Mouse (Mus musculus) layer of hippocampus, adult 2 months (tissue): Measurements from ENCODE around the gene Wdr90. TPM values are rescaled to one million over a fixed set of nuclear protein-coding genes. Genes with fewer than 3 reads are reported as not detected.

Experiments
- DNase-seq, 2 experiments: peaks; one replicate each; pipeline ENCODE4 v3.0.0; 2022; ENCODE audit warnings: low spot score in 2 of 2
- H3K27ac ChIP-seq: fragments of 200-600 bp; 2 replicates; pipeline ENCODE4 v1.8.1; 2022
- H3K4me3 ChIP-seq: fragments of 200-600 bp; 2 replicates; pipeline ENCODE4 v1.8.1; 2022; ENCODE audit warnings: mild to moderate bottlenecking
- CTCF ChIP-seq: fragments of 200-600 bp; conservative IDR thresholded peaks from 2 replicates; pipeline ENCODE4 v1.8.1; 2022; ENCODE audit warnings: antibody characterized with exemption, mild to moderate bottlenecking, moderate library complexity
- total RNA-seq, 2 experiments: library from RNA; stranded (reverse); gene quantifications; 2 replicates each; pipeline ENCODE4 v1.2.3; 2021

Wdr90 gene
- total RNA-seq, 2 experiments from 2014 or later = 21.7 to 24.6 TPM

DNA sequence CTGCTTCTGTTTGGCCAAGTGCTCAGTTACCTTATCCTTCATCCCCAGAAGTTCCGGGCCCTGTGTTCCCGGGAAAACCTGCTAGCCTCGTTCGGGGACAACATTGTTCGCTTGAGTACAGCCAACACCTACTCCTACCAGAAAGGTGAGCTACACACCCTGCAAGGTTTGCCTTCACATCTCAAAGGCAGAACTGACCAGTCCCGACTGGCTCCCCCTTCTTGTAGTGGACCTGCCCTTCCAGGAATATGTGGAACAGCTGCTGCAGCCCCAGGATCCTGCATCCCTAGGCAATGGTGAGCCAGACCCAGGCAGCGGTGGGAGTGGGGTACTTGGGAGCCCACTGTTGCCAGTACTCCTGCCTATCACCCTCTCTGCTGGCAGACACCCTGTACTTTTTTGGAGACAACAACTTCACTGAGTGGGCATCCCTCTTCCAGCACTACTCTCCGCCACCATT is 31.7 kb downstream of the Wdr90 start:
- H3K4me3 ChIP-seq = peak overlapping the region; percentile 82
- peak overlapping the region; percentile 93 for H3K27ac ChIP-seq

DNA sequence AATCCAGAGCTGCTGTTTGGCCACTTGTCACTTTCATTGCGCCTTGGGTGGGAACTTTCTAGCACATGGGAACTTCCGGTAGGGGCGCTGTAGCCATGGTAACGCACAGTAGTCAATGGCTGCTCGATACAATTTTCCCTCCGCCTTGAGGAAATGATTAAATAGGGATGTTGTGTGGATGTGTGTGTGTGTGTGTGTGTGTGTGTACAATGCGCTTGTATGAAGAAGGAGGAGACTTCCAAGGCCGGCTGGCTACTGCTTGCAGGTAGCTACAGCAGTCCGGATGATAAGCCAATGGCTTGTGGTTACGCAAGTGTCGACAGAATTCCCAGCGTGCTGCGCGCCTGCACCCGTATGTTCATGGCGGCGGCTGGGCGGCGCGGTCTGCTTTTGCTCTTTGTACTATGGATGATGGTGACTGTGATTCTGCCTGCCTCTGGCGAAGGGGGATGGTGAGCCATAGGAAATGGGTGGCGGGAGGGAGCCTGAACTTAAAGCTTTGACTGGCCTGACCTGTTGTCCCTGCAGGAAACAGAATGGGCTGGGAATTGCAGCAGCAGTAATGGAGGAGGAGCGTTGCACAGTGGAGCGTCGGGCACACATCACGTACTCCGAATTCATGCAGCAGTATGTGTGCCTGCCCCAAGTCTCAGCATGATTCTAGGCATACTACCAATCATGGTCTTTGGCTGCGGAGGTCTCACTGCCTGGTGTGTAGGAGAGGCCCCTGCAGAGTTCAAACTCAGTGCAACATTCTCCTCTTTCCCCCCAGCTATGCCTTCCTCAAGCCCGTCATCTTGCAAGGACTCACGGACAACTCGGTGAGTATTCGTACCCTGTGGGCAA is 32.4 kb downstream of the Wdr90 start, which contains the start of gene Jmjd8:
Jmjd8 (plus strand) TSS at position 156 of the 846 bp plus-strand sequence.
- Histone ChIP-seq H3K27ac (peak within 1 kb of the TSS; percentile 93), H3K4me3 (peak within 1 kb of the TSS; percentile 82)
- TF ChIP-seq CTCF = peak; percentile 71
- DNase-seq = peak; percentile 79 to 81

More for the DNA sequence above, 31.7 kb downstream of the Wdr90 start:
- no peak for DNase-seq
- TF ChIP-seq CTCF = no peak

- no peak for TF ChIP-seq CTCF
- Histone ChIP-seq H3K27ac (peak overlapping the region; percentile 93), H3K4me3 (peak overlapping the region; percentile 82)
- no peak for DNase-seq
Observed at GRCm38 (mm10) chr17:25828223-25828594, 33.1 kb downstream of the Wdr90 start.

DNA sequence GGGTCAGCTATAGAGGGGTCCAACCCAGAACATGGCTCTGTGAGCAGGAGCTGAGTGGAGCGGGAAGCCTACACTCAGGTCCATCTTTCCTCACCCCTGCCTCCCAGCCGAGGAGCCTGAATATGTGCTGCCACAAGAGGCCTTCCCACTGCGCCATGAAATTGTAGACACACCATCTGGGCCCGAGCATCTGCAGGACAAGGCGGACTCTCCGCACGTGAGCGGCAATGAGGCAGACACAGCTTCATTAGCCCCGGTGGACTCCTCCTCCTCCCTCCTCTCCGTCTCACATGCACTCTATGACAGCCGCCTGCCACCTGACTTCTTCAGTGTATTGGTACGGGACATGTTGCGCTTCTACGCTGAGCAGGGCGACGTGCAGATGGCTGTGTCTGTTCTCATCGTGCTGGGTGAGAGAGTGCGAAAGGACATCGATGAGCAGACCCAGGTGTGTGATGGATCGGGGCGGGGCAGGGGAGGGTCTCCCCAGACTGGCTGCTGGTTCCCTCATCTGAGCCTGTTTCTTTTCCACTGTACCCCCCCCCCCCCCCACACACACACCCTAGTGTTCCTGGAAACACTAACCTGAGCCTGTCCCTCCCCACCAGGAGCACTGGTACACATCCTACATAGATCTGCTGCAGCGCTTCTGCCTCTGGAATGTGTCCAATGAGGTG is 33.6 kb downstream of the Wdr90 start:
- no peak overlapping the region for H3K4me3 ChIP-seq

DNA sequence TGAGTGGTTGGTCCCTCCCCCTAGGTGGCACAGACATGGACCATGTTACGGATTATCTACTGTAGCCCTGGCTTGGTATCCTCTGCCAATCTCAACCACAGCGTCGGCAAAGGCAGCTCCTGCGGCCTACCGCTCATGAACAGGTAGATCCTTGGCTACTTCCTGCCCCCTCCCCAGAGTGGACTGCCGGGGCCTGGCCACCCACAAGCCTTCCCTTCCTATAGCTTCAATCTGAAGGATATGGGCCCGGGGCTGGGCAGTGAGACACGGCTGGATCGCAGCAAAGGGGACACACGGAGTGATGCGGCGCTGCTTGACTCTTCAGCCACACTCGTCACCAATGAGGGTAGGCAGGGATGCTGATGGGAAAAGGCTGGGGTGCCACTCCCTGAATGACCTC is 34.3 kb downstream of the Wdr90 start:
- no peak overlapping the region for H3K4me3 ChIP-seq
- H3K27ac ChIP-seq = no peak overlapping the region
- DNase-seq = no peak
- no peak for TF ChIP-seq CTCF

More for the DNA sequence above, 33.6 kb downstream of the Wdr90 start:
- no peak for TF ChIP-seq CTCF
- peak overlapping the region; percentile 93; the same call in 1 of the 2 replicates for H3K27ac ChIP-seq
- no peak for DNase-seq

DNA sequence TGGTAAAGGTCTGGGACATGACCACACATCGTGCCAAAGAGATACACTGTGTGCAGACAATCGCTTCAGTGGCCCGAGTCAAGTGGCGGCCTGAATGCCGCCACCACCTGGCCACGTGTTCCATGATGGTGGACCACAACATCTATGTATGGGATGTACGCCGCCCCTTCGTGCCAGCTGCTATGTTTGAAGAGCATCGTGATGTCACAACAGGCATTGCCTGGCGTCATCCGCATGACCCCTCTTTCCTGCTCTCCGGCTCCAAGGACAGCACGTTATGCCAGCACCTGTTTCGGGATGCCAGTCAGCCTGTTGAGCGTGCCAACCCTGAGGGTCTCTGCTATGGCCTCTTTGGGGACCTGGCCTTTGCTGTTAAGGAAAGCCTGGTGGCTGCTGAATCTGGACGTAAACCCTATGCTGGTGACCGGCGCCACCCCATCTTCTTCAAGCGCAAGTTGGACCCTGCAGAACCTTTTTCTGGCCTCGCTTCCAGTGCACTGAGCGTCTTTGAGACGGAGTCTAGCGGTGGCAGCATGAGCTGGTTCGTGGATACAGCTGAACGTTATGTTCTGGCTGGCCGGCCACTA is 35.2 kb downstream of the Wdr90 start:
- DNase-seq = no peak
- no peak for TF ChIP-seq CTCF

DNA sequence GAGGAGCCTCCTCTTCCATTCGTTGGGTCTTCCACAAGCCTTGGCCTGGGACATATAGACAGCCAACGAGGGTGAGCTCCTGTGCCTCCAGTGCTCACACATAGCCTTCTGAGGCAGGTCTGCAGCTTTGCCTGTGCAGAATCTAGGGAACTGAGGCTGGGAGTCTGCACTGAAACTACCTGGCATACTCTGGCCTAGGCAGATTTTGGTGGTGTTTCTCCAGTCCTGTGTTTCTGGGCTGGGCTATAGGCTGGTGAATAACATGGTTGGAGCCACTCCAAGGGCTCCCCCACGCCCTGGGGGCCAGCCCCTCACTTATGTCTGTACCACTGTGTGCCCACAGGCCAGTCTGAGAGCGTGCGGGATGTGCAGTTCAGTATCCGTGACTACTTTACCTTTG is 36.0 kb downstream of the Wdr90 start:
- no peak overlapping the region for H3K27ac ChIP-seq
- TF ChIP-seq CTCF = no peak
- H3K4me3 ChIP-seq = no peak overlapping the region
- no peak for DNase-seq

More for the DNA sequence above, 35.2 kb downstream of the Wdr90 start:
- H3K4me3 ChIP-seq = no peak overlapping the region
- H3K27ac ChIP-seq = no peak overlapping the region

- TF ChIP-seq CTCF = no peak
- H3K27ac ChIP-seq = peak overlapping the region; percentile 92; the same call in 1 of the 2 replicates
Observed at GRCm38 (mm10) chr17:25824362-25825142, 36.7 kb downstream of the Wdr90 start.

GRCm38 (mm10) chr17:25823452-25823851 is 37.8 kb downstream of the Wdr90 start, which contains the start of gene Wdr24:
Gene Wdr24, plus strand, starts transcription at chr17:25823627.
- Histone ChIP-seq H3K27ac (peak within 1 kb of the TSS; percentile 92), H3K4me3 (peak within 1 kb of the TSS; percentile 61)
- no peak for TF ChIP-seq CTCF
- DNase-seq = peak; percentile 81 to 83

More at GRCm38 (mm10) chr17:25824362-25825142, 36.7 kb downstream of the Wdr90 start:
- peak overlapping the region; percentile 61 for H3K4me3 ChIP-seq
- DNase-seq = no peak

DNA sequence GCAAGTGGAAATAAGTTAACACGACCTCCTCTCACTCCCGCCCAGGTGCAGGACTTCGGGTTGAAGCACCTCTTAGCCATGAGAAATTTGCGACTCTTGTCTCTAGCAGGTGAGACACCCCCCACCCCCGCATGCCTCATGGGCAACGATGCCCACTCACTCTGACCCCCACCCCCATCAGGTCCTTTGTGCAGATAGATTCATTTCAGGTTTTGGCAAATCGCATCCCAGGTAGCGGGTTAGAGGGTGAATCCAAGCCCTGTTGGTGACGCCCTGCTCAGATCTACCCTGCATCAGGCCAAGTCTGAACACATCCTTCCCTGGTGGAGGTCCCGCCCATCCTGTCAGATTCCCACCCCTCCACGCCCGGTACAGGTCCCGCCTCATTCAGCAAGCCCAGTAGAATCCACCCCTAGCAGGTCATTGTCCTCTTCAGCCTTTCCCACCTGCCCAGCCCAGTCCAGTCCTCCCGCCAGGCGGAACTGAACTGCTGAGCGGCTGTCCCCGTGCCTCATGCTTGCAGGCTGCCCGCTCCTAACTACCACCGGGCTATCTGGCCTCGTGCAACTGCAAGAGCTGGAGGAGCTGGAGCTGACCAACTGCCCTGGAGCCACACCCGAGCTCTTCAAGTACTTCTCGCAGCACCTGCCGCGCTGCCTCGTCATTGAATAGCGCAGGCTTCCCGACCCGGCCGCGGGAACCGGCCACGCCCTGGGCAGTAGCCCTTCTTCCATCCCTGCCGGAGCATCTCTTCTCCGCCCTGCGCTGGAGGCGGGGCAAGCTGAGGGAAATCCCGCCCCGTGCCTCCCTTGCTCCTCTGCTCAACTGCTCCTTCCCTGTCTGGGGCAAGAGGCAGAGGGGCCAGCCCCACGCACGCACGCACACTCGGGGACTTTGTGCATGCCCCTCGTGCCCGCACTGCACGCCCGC is 42.2 kb downstream of the Wdr90 start:
- Histone ChIP-seq H3K4me3 (no peak overlapping the region), H3K27ac (peak overlapping the region; percentile 14; the same call in 1 of the 2 replicates)
- no peak for DNase-seq
- no peak for TF ChIP-seq CTCF

GRCm38 (mm10) chr17:25817662-25818061 is 43.6 kb downstream of the Wdr90 start:
- no peak overlapping the region for H3K27ac ChIP-seq
- TF ChIP-seq CTCF = no peak
- H3K4me3 ChIP-seq = no peak overlapping the region
- no peak for DNase-seq

DNA sequence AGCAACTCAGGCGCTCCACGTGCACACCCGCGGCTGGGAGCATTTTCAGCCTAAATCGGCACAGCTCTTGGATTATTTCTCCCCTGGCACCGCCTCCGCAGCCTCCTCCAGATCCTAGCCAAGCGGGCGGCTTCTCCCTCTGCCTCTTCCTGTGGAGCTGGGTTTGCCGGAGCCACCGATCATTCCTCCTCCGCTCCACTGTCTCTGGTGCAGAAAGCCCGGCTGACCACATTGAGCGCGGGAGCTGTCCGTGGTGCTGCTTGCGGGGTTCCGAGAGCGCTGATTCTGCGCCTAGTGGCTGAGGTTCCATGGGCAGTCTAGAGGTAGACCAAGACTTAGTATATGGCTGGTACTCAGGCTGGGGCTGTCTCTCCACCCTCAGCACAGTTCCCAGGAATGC is 47.8 kb downstream of the Wdr90 start:
- Histone ChIP-seq H3K27ac (peak overlapping the region; percentile 93), H3K4me3 (peak overlapping the region; percentile 89)
- TF ChIP-seq CTCF = peak; percentile 69
- peak; percentile 82 to 92 for DNase-seq
